Mouse (Mus musculus): ENCODE results near the gene Tiam1. TPM values are rescaled to one million over a fixed set of nuclear protein-coding genes. Genes with fewer than 3 reads are reported as not detected.
A peak's percentile ranks its signal among the peaks of the same experiment; 100 is the strongest.

The Tiam1 gene
- polyA plus RNA-seq, 1 experiment from 2014 or later = 24.5 TPM

GRCm38 (mm10) chr16:89909393-89910068 is 234.0 kb downstream of the Tiam1 start:
- H3K4me2 ChIP-seq (replicated peaks; ENCODE audit: low read depth, low read length) = no peak overlapping the region
- H3K27ac ChIP-seq (ENCODE audit: low read depth, low read length) = no peak overlapping the region
- 73% methylated on average over 26 of the region's 26 CpGs for WGBS
- H3K27me3 ChIP-seq (ENCODE audit: control insufficient read depth, insufficient read depth, low read length) = no peaks in the 10 kb centered on the region
- H3K9ac ChIP-seq (ENCODE audit: low read depth, low read length) = no peak overlapping the region
- ATAC-seq (ENCODE audit: low FRiP score, low TSS enrichment) = no peak
- H3K4me3 ChIP-seq (ENCODE audit: low read length) = no peak overlapping the region
- no peaks in the 10 kb centered on the region for H3K36me3 ChIP-seq (ENCODE audit: control insufficient read depth, insufficient read depth, low read length)
- no peaks in the 10 kb centered on the region for H3K9me3 ChIP-seq (ENCODE audit: control insufficient read depth, low read length)
- no peaks in the 10 kb centered on the region for H3K4me1 ChIP-seq (ENCODE audit: control insufficient read depth, insufficient read depth, low read length)

GRCm38 (mm10) chr16:89907651-89908050 is 235.9 kb downstream of the Tiam1 start:
- Histone ChIP-seq H3K4me1 (ENCODE audit: control insufficient read depth, insufficient read depth, low read length) (no peaks in the 10 kb centered on the region), H3K27me3 (ENCODE audit: control insufficient read depth, insufficient read depth, low read length) (no peaks in the 10 kb centered on the region), H3K9me3 (ENCODE audit: control insufficient read depth, low read length) (no peaks in the 10 kb centered on the region), H3K4me3 (ENCODE audit: low read length) (no peak overlapping the region), H3K36me3 (ENCODE audit: control insufficient read depth, insufficient read depth, low read length) (no peaks in the 10 kb centered on the region), H3K27ac (ENCODE audit: low read depth, low read length) (no peak overlapping the region), H3K9ac (ENCODE audit: low read depth, low read length) (no peak overlapping the region), H3K4me2 (replicated peaks; ENCODE audit: low read depth, low read length) (no peak overlapping the region)
- 70% methylated on average over 9 of the region's 9 CpGs for WGBS
- ATAC-seq (ENCODE audit: low FRiP score, low TSS enrichment) = no peak

GRCm38 (mm10) chr16:89906909-89907308 is 236.7 kb downstream of the Tiam1 start:
- Histone ChIP-seq H3K27ac (ENCODE audit: low read depth, low read length) (no peak overlapping the region), H3K9me3 (ENCODE audit: control insufficient read depth, low read length) (no peaks in the 10 kb centered on the region), H3K4me1 (ENCODE audit: control insufficient read depth, insufficient read depth, low read length) (no peaks in the 10 kb centered on the region), H3K36me3 (ENCODE audit: control insufficient read depth, insufficient read depth, low read length) (no peaks in the 10 kb centered on the region), H3K4me2 (replicated peaks; ENCODE audit: low read depth, low read length) (no peak overlapping the region), H3K27me3 (ENCODE audit: control insufficient read depth, insufficient read depth, low read length) (no peaks in the 10 kb centered on the region), H3K4me3 (ENCODE audit: low read length) (no peak overlapping the region), H3K9ac (ENCODE audit: low read depth, low read length) (no peak overlapping the region)
- ATAC-seq (ENCODE audit: low FRiP score, low TSS enrichment) = no peak
- WGBS = 85% methylated on average over 7 of the region's 7 CpGs

GRCm38 (mm10) chr16:89905730-89906305 is 237.8 kb downstream of the Tiam1 start:
- Histone ChIP-seq H3K9ac (ENCODE audit: low read depth, low read length) (no peak overlapping the region), H3K4me2 (replicated peaks; ENCODE audit: low read depth, low read length) (no peak overlapping the region), H3K27me3 (ENCODE audit: control insufficient read depth, insufficient read depth, low read length) (no peaks in the 10 kb centered on the region), H3K4me1 (ENCODE audit: control insufficient read depth, insufficient read depth, low read length) (peaks cover 4% of the 10 kb centered on the region; the same call in 1 of the 2 replicates), H3K27ac (ENCODE audit: low read depth, low read length) (no peak overlapping the region), H3K9me3 (ENCODE audit: control insufficient read depth, low read length) (no peaks in the 10 kb centered on the region), H3K36me3 (ENCODE audit: control insufficient read depth, insufficient read depth, low read length) (no peaks in the 10 kb centered on the region), H3K4me3 (ENCODE audit: low read length) (no peak overlapping the region)
- no peak for ATAC-seq (ENCODE audit: low FRiP score, low TSS enrichment)
- 87% methylated on average over 1 of the region's 1 CpGs for WGBS

GRCm38 (mm10) chr16:89904121-89904520 is 239.4 kb downstream of the Tiam1 start:
- no peak overlapping the region for H3K9ac ChIP-seq (ENCODE audit: low read depth, low read length)

GRCm38 (mm10) chr16:89902578-89903304 is 240.8 kb downstream of the Tiam1 start:
- no peak overlapping the region for H3K4me2 ChIP-seq (replicated peaks; ENCODE audit: low read depth, low read length)
- H3K36me3 ChIP-seq (ENCODE audit: control insufficient read depth, insufficient read depth, low read length) = no peaks in the 10 kb centered on the region
- peaks cover 5% of the 10 kb centered on the region; the same call in 1 of the 2 replicates for H3K4me1 ChIP-seq (ENCODE audit: control insufficient read depth, insufficient read depth, low read length)
- no peak overlapping the region for H3K4me3 ChIP-seq (ENCODE audit: low read length)
- peak; percentile 14; the same call in 1 of the 2 replicates for ATAC-seq (ENCODE audit: low FRiP score, low TSS enrichment)
- H3K27ac ChIP-seq (ENCODE audit: low read depth, low read length) = no peak overlapping the region
- no peaks in the 10 kb centered on the region for H3K27me3 ChIP-seq (ENCODE audit: control insufficient read depth, insufficient read depth, low read length)
- H3K9me3 ChIP-seq (ENCODE audit: control insufficient read depth, low read length) = no peaks in the 10 kb centered on the region
- no peak overlapping the region for H3K9ac ChIP-seq (ENCODE audit: low read depth, low read length)
- WGBS = 63% methylated on average over 12 of the region's 12 CpGs

More at GRCm38 (mm10) chr16:89904121-89904520, 239.4 kb downstream of the Tiam1 start:
- 94% methylated on average over 12 of the region's 12 CpGs for WGBS
- Histone ChIP-seq H3K27me3 (ENCODE audit: control insufficient read depth, insufficient read depth, low read length) (no peaks in the 10 kb centered on the region), H3K4me1 (ENCODE audit: control insufficient read depth, insufficient read depth, low read length) (peaks cover 5% of the 10 kb centered on the region; the same call in 1 of the 2 replicates), H3K4me3 (ENCODE audit: low read length) (no peak overlapping the region), H3K9me3 (ENCODE audit: control insufficient read depth, low read length) (no peaks in the 10 kb centered on the region), H3K4me2 (replicated peaks; ENCODE audit: low read depth, low read length) (no peak overlapping the region), H3K27ac (ENCODE audit: low read depth, low read length) (no peak overlapping the region), H3K36me3 (ENCODE audit: control insufficient read depth, insufficient read depth, low read length) (no peaks in the 10 kb centered on the region)
- ATAC-seq (ENCODE audit: low FRiP score, low TSS enrichment) = no peak

GRCm38 (mm10) chr16:89900681-89901080 is 242.9 kb downstream of the Tiam1 start:
- Histone ChIP-seq H3K4me3 (ENCODE audit: low read length) (no peak overlapping the region), H3K9ac (ENCODE audit: low read depth, low read length) (no peak overlapping the region), H3K36me3 (ENCODE audit: control insufficient read depth, insufficient read depth, low read length) (no peaks in the 10 kb centered on the region), H3K9me3 (ENCODE audit: control insufficient read depth, low read length) (no peaks in the 10 kb centered on the region), H3K4me1 (ENCODE audit: control insufficient read depth, insufficient read depth, low read length) (peaks cover 5% of the 10 kb centered on the region; the same call in 1 of the 2 replicates), H3K27me3 (ENCODE audit: control insufficient read depth, insufficient read depth, low read length) (no peaks in the 10 kb centered on the region), H3K27ac (ENCODE audit: low read depth, low read length) (no peak overlapping the region), H3K4me2 (replicated peaks; ENCODE audit: low read depth, low read length) (0 out of 2 replicates have a peak overlapping the region, but pooled peaks have one; percentile 8)
- peak; percentile 14; the same call in 1 of the 2 replicates for ATAC-seq (ENCODE audit: low FRiP score, low TSS enrichment)
- WGBS = 22% methylated on average over 8 of the region's 8 CpGs

GRCm38 (mm10) chr16:89899192-89899591 is 244.4 kb downstream of the Tiam1 start:
- Histone ChIP-seq H3K27ac (ENCODE audit: low read depth, low read length) (no peak overlapping the region), H3K4me2 (replicated peaks; ENCODE audit: low read depth, low read length) (no peak overlapping the region), H3K36me3 (ENCODE audit: control insufficient read depth, insufficient read depth, low read length) (no peaks in the 10 kb centered on the region), H3K4me3 (ENCODE audit: low read length) (no peak overlapping the region), H3K9me3 (ENCODE audit: control insufficient read depth, low read length) (no peaks in the 10 kb centered on the region), H3K4me1 (ENCODE audit: control insufficient read depth, insufficient read depth, low read length) (peaks cover 9% of the 10 kb centered on the region; the same call in 1 of the 2 replicates), H3K9ac (ENCODE audit: low read depth, low read length) (no peak overlapping the region), H3K27me3 (ENCODE audit: control insufficient read depth, insufficient read depth, low read length) (no peaks in the 10 kb centered on the region)
- no peak for ATAC-seq (ENCODE audit: low FRiP score, low TSS enrichment)
- 52% methylated on average over 9 of the region's 9 CpGs for WGBS

- H3K4me2 ChIP-seq (replicated peaks; ENCODE audit: low read depth, low read length) = no peak overlapping the region
- ATAC-seq (ENCODE audit: low FRiP score, low TSS enrichment) = no peak
- no peak overlapping the region for H3K4me3 ChIP-seq (ENCODE audit: low read length)
- H3K9ac ChIP-seq (ENCODE audit: low read depth, low read length) = no peak overlapping the region
- peaks cover 4% of the 10 kb centered on the region; the same call in 1 of the 2 replicates for H3K9me3 ChIP-seq (ENCODE audit: control insufficient read depth, low read length)
- 89% methylated on average over 14 of the region's 14 CpGs for WGBS
- H3K36me3 ChIP-seq (ENCODE audit: control insufficient read depth, insufficient read depth, low read length) = no peaks in the 10 kb centered on the region
- no peaks in the 10 kb centered on the region for H3K27me3 ChIP-seq (ENCODE audit: control insufficient read depth, insufficient read depth, low read length)
- no peak overlapping the region for H3K27ac ChIP-seq (ENCODE audit: low read depth, low read length)
- H3K4me1 ChIP-seq (ENCODE audit: control insufficient read depth, insufficient read depth, low read length) = peaks cover 9% of the 10 kb centered on the region; the same call in 1 of the 2 replicates
Observed at GRCm38 (mm10) chr16:89898299-89898625, 245.3 kb downstream of the Tiam1 start.

All from kidney, embryonic 14.5 days (tissue).